Mouse (Mus musculus) thymus, postnatal 25 days (tissue): ENCODE data around the gene Prss46.

Experiments
- DNase-seq: peaks from one replicate; pipeline ENCODE4 v3.0.0; 2022

The Prss46 gene

GRCm38 (mm10) chr9:110871030-110871429, 26.7 kb downstream of the Prss46 start:
- DNase-seq, result peak; percentile 70

GRCm38 (mm10) chr9:110873681-110874659, 29.7 kb downstream of the Prss46 start:
- DNase-seq, result peak; percentile 59

- DNase-seq, result no peak
Measured at GRCm38 (mm10) chr9:110874660-110875191, 30.4 kb downstream of the Prss46 start.

DNA sequence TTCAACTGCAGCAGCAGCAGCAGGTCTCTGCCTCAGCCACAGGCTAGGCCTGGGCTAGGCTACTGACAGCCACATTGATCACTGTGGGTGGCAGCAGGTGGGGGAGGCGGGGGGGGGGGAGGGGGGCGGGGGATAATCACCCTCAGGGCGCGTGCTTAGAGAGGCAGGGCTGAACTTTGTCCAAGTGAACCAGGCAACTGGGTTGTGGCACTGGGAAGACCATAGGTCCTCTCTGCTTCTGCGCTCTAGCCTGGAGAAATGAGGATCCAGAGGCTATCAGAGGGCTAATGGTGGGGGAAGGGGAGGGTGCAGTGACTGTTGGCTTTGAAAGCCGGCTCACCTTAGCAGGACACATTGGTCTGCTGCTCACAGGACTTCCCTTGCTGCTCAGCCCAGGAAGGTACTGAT, 31.0 kb downstream of the Prss46 start:
- DNase-seq, result no peak

DNA sequence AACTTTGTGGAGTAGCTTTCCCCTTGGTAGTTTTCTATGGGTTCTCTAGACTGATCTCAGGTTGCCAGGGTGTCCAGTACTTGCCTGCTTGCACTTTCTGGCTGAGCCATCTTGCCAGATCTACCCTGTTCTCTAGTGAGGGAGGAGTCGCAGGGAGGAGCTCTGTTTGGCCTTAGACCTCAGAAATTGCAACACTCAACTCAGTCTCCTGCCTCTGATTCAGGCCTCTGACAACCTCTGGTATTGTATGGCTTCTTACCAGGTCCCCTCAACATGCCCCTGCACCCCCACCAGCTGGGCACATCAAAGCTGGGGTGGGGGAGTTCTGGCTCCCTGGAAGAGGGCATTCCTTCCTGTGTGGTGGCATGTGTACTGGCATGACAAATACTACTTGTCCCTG, 33.0 kb downstream of the Prss46 start:
- no peak for DNase-seq

DNA sequence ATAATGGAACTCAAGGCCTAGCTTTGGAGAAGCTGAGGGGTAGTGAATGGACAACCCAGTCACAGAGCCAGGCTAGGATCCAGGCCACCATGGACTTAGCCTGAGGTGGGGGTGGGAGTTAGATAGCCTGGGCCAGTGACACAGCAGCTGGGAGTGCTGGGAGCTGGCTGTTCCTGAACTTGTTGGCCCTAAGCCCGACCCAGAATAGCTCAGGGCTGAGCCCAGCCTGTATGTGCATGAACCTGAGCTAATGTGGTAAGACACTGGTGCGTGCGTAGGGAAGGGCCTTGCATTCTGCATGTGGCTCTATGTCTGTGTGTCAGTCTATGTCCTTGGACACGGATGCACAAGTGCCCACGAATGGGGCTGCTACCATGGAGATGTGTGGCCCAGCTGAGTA, 33.6 kb downstream of the Prss46 start:
- DNase-seq, result no peak

DNA sequence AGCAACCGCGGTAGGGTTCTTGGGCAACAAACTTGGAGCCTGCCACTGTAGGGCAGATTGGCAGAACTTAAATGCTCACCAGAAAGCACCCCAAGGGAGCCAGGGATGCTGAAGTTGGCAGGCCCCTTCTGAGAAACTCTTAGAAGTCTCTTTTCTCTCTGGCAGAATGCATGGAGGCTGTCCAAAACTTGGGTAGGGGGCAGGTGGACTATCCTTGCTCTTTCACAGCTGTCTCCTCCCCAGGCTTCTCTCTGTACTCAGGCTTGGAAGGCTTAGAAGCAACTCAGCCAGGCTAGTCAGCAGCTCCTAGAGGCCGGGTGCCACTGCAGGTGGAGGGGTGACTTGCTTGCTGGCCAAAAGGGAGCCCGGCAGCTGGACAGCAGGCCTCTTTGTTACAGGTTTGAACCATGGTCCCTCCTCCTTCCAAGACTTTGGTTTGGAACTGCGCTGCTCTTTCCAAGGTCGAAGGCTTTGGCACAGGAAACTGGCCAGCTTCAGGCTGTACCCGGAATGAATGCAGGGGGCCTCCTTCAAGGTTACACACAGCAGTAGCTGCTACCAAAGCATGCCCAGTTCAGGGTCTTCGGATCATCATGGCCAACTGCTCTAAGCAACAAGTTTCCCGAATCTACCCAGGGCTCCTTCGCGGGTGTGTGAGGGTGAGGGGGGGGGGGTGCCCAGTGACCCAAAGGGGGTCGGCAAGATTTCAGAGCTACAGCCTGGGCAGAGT, 35.0 kb downstream of the Prss46 start, which contains the start of gene Als2cl:
Gene Als2cl (plus strand): TSS at position 680 of the 730 bp plus-strand sequence.
- peak; percentile 28 for DNase-seq

- DNase-seq, result peak; percentile 83
Measured at GRCm38 (mm10) chr9:110879998-110880561, 35.8 kb downstream of the Prss46 start, which contains the start of gene Tmie. Tmie (minus strand) TSS chr9:110880113.

DNA sequence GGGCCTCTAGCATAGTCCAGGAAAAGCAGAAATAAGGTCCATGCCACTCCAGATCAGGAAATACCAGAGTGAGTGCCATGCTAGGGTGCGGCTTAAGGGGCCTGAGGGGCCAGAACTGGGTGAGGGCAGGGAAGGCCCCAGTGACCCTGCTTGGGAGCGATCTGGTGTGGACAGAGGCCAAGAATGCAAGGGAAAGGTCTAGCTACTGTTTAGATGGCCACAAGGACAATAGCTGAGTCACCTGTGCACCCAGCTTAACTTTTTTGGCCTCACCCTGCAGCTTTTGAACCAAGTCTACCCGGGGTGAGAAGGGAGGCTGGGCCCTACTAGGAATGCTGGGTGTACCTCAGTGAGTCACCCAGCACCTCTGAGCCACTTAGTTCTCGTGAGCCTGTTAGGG, 36.5 kb downstream of the Prss46 start:
- no peak for DNase-seq

DNA sequence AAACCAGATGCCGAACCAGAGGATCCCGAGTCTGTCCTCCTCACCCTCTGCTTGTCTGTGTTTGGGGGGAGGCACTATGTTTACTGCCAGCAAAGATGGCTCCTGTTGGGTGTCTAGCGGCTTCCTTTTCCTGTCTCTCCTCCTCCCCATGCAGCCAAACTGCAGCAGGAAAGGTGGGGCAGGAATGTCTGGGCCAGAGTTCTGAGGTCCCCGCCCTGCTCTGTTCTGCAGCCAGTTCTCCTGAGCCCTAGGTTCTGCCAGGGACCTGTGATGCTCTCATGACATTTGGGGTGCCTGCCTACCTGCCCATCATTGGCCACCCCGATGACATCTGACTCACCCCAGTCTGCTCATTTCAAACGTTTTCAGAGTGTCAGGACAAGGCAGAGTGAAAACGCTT, 37.6 kb downstream of the Prss46 start:
- DNase-seq, result no peak

- peak; percentile 78 for DNase-seq
Measured at GRCm38 (mm10) chr9:110887388-110888303, 43.3 kb downstream of the Prss46 start.

- no peak for DNase-seq
Measured at GRCm38 (mm10) chr9:110888935-110889334, 44.6 kb downstream of the Prss46 start.

GRCm38 (mm10) chr9:110890026-110890783, 45.9 kb downstream of the Prss46 start:
- DNase-seq, result peak; percentile 28

- peak; percentile 43 for DNase-seq
Measured at GRCm38 (mm10) chr9:110891077-110891828, 46.9 kb downstream of the Prss46 start.

GRCm38 (mm10) chr9:110892552-110892951, 48.2 kb downstream of the Prss46 start:
- no peak for DNase-seq

DNA sequence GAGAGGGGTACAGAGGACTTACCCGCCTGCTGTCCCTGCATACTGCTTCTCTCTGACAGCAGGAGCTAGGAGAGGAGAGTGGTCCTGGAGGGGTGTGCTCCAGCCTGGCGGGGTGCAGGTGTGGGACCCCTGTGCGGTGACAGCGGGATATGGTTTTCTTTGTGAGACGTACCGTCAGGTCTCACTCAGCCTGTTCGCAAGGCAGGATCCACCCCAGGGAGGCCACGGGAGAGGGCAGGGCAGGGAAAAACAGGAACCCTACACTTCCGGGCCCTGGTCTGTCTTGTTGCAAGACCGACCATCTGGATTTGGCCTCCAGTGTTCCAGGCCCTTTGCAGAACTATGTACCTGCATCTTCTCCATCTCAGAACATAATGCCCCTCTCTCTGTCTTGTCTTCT, 49.1 kb downstream of the Prss46 start:
- DNase-seq, result no peak

DNA sequence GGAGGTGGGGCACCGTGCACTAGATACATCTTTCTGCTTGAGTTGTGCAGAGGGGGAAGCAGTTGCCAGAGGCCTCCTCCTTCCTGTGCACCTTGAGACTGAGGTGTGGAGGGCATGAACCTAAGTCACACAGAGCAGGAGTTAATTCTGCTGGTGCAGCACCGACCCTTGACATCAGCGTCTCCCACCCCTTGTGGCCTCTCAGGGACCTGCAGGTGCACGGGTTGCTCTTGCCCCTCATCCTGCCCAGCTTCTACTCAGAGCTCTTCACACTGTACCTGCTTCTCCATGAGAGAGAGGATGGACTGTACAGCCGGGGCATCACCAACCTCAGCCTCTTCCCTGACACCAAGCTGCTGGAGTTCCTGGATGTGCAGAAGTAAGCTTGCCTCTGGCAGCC, 51.2 kb downstream of the Prss46 start:
- peak; percentile 89 for DNase-seq

GRCm38 (mm10) chr9:110895994-110896393, 51.7 kb downstream of the Prss46 start:
- DNase-seq, result no peak

DNA sequence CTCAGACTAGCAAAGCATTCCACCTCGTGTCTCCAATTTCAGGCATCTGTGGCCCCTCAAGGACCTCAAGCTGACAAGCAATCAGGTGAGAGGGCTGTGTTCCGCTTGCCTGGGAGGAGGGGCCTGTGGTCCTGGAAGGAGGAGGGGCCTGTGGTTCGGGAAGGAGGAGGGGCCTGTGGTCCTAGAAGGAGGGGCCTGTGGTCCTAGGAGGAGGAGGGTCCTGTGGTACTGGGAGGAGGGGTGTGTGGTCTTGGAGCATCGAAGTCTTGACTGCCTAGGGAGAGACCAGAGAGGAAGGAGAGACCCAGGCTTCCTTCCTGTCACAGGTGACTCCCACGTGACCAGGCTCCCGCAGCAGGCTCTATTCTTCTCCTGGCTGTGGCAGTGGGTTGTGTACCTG, 52.3 kb downstream of the Prss46 start:
- DNase-seq, result peak; percentile 95

GRCm38 (mm10) chr9:110899451-110900008, 55.2 kb downstream of the Prss46 start:
- DNase-seq, result no peak
